Mouse (Mus musculus) spleen, postnatal 14 days (tissue): ENCODE measurements around the gene Taf1a.

ENCODE experiments used
- DNase-seq, 2 experiments: peaks; one replicate each; pipeline ENCODE4 v3.0.0; 2021 to 2022; ENCODE audit warnings: low spot score in 2 of 2

The Taf1a gene

DNA sequence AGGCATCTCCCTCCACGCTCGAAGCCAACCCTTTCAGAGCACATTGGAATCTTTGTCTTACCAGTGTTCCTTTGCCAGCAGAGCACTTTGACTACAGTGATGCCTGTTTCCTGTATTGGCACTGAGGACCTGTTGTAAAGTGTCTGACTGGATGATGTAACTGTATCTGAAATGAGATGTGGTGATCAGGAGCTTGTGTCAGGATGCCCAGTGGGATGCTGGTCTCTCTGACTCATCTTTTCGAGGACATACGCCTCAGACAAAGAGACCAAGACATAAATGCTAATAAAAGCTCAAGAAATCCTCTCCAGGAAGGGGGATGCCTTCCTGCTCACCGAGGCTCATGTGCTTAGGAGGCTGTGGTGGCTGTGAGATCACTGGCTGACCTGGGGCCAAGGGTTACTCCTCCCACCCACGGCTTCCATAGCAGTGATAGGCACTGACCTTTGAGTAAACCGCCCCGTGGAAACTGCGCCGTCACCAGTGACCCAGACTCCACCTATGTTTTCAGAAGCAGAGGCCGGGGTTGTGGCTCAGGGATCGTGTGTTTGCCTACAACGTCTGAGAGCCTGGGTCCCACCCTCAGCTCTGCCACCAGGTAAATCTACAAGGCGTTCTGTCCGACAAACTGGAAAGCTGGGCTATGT, 25.4 kb downstream of the Taf1a start:
- no peak for DNase-seq

DNA sequence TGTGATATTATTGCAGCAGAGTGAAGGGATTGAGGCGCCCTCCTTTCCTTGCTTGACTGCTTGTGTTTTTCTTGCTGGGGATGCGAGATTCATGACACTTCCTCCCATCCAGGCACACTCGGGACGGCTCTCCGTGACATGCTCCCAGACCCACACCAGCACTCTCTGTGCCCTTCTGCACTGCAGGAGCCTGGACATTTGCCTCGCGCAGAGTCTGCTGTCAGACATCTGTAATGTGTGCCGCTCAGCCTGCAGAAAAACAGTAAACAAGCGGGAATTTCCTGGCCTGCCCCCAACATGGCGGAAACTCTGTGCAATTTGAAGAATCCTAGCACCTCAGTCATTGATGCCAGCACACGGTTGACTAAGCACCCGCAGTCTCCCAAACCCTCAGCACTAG, 29.1 kb downstream of the Taf1a start, which contains the start of gene Hhipl2:
Hhipl2 (plus strand) TSS at position 343 of the 400 bp plus-strand sequence.
- DNase-seq = no peak

DNA sequence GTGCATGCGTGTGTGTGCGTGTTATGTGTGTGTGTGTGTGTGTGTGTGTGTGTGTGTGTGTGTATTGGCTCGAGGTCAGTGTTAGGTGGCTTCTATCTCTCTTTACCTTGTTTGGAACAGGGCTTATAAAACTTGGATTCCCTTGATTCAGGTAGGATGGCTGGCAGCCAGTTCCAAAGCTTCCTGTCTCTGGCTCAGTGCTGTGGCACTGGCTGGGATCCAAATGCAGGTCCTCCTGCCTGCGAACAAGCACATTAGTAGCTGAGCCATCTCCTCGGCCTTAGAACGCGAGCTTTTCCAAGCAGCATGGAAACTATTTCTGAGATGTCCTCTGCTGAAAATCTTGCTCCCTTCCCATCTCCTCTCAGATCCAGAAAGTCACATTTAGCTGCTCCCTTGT, 31.0 kb downstream of the Taf1a start:
- DNase-seq = no peak

DNA sequence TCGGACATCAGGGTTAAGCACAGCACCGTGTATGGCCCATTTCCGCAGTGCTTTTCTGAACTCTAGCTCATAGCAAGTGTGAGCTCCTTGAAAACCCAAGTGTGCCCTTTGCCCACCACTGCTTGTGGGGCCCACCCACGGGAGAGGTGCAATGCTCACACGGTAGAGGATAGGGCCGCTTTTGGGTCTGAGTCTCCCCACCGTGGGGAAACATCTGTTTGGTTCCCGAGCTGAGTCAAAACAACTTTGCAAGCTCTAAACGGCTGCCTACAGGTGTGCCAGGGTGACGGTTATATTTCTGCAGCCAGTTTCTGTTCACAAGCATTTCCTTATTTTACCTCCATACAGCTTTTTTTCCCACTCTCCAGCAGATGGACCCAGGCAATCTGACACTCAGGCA, 31.5 kb downstream of the Taf1a start:
- no peak for DNase-seq

DNA sequence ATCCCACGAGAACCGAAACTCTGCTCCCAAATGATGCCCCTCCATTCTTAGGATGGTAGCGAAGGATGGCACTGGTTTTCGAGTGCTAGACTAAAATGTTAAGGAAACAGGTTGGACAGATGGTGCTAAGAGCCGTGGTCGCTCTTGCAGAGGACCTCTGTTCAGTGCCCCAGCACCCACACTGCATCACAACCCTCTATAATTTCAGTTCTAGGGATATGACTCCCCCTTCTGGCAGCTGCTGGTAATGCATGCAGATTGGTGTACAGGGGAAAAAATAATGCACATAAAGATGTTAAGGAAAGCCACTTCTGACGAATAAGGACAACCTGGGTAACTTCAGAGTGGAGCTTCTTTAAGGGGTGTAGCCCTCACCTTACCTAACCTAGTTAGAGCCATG, 35.3 kb downstream of the Taf1a start:
- DNase-seq = no peak

DNA sequence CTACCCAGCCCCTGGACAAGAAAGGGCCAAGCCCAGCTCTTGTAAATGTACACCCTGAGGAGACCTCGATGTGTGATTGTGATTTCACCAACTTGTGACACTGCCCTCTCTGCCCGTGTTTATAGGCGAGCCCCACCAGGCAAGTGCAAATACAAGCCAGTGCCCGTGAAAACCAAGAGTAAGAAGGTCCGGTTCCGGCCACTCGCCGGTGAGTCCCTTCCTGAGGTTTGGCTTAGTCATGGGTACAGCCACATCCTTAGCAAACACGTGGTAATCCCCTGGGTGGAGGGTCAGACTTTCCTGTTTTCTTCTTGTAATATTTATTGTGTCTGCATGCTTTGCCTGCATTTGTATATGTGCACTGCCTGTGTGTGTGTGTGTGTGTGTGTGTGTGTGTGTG, 46.1 kb downstream of the Taf1a start:
- no peak for DNase-seq

DNA sequence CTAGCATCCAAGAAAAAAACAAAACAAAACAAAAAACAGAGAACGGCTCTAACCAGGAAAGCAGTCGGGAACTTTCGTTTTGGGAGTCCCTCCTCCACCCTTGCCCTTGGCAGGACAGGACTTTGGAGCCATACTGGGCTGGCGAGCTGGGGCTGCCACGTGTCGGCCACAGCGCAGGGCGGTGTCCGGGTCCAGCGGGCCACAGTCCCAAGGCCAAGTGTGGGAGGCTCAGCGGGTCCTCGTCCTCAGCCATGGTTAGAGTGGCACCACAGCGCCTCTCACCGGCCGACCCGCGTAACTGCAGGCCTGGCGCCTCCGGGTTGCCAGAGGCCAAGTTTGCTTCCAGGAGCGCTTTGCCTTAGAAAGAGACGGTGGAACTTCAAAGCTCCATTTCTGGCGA, 50.3 kb downstream of the Taf1a start:
- peak; percentile 16 to 45 for DNase-seq

DNA sequence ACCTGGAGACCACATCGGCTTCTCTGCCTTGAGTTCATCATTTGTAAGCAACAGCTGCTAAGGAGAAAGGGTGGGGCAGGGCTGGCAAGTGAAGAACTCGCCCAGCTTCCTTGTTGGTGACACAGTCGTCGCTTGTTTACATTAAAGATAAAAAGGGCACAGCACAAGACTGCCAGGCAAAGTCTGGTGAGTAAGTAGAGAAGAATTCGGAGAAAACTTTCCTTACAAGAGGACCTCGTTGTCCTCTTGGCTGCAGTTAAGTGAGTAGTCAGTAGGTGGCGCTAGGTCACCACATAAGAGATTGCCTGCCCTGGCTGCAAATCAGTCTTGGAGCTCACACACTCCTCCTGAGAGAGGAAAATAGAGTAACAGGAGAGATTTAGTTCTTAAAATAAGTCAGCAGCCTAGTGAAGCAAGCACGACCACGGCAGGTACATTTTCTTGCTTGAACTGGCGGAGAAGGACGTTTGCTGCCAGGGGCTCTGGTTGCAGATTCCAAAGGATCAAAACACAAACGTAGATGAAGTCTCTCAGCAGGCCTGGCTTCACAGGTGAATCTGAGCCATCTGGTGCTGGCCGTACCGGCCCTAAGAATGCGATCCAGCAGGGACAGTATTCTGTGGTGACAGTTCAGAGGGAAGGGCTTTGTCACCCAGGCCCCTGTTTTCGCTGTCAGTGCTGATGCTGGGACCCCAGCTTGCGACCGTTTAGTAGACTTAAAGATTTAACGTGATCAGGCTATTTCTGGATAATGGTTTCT, 53.4 kb downstream of the Taf1a start:
- DNase-seq = peak; percentile 19 to 61

DNA sequence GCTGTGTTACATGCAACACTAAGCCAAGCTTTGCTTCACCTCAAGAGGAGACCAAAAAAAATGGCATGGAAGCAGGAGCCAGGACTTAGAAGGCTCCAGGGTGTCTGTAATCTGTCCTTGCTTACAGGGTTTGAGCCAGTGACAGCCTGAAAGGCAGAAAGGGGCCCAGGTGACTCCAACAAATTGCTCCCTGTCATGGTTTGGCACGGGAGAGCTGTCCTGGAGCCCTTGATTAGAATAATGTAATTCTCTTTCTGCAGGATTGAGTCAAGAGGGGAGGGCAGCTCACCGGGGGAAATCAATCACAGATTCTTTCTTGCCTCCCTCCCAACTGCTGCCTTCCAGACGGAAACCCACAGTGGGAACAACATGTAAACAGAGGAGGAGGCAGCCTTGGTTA, 64.3 kb downstream of the Taf1a start:
- no peak for DNase-seq
